Mouse (Mus musculus) brain, embryonic 18.5 days (tissue): ENCODE results near the gene Itga2.

Experiments used
- DNase-seq: peaks from one replicate; pipeline ENCODE4 v3.0.0-alpha.2; 2012; ENCODE audit warnings: low read depth, low spot score

Gene Itga2

DNA sequence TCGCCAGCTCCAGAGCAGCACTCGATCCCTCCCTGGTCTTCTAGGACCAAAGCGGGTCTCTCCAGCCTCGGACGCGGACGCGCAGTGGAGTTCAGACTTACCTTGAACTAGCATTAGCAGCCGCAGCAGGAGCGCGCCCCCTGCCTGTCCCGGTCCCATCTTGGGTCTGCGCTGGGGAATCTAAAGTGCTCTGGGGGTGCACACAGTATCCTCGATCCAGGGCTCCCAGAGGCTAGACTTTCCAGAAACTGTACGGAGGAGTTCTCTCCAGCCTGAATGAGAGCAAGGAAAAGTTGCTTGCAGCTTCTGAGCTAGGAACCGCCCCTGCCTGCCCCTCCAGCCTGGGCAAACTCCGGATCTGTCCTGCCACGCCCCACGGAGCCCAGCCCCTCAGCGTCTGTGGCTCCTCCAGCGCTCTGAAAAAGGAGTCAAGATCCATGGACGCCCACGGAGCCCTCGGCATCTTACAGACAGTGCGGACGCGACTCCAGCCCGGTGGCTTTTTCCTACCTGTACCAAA lies at the start of gene Itga2:
Gene Itga2 (minus strand): TSS at position 326 of the 520 bp plus-strand sequence.
- DNase-seq: no peak

DNA sequence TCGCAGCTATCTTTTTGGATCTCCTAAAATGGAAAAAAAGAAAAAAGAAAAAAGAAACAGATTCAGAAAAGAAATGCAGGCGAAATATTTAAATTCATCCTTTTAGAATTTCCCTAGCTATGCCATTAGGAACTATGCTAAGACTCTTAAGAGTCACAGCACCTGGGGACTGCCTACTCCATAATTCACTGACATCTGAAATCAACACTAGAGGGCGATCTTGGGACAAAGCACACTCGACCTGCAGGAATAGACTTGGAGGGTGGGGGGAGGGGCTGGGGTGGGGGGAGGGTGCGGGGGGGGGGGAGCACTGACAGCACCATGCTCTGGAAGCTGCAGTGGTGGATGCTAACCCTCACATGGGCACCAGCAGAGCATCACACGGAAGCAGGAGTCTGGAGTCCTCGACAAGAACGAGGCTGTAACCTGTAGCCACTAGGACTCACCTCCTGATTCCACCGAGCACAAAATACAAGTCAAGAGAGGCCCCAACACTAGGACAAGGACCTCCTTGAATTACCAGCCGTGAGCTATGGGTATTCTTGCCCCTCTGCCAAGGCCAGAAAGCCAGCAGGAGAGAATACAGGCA lies 49.0 kb upstream of the Itga2 start:
- DNase-seq: no peak

DNA sequence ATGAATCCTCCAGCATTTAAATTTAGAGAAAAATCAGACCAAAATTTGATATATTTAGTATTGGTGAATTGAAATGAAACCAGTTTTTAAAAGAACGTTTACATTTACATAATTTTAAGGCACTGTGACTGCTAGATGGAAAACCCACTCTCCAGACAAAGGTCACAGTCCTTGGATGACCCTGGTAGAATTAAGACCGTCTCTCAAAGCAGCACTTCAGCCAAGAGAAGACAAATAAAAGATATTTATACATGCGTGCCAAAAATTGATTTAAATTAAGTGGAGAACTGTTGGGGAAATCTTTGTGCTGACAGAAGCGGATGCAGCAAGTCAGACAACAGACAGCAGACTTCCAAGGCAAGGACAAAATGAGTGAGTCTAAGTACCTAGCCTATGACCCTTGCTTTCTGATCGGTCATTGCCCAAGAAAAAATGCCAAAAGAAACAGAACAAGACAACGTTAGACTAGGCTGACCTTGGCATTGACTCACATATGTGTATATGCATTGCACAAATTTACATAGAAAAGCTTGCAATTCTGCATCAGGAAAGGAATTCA lies 42.7 kb upstream of the Itga2 start:
- no peak for DNase-seq

DNA sequence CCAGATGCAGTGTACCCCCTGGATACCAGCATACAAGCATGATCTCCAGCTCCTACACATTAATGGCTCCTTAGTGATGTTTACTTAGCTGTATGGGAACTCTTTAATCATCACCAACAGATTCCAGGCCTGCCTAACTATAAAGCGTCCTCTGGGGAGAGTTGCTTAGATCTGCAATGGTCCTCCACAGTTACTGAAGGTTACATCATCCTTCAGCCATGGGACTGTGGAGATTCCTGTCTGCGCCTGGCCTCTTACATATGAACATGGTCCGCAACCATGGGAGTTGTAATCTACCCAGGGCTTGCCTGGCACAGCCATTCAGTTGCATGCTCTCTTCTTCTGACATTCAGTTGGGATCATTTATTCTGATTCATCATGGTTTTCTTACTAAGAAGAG lies 40.0 kb upstream of the Itga2 start:
- no peak for DNase-seq

DNA sequence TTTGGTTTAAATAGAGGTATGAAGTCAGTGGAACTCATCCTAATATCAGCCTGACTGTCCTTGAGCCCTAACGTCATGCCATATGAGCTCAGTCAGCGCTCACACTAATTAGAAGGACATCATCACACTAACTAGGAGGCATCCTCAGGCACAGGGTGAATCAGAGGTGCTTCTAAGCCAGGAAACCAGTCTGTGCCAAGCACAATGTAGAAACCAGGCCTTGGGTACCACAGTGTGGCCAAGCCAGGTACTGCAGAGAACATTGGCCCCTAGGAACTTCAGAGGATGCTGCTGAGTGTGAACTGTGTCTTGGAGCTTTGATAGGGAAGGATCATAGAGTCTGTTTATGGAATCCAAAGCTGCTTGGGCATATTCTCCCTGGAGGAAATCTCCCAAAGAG lies 32.3 kb upstream of the Itga2 start:
- peak; percentile 20 for DNase-seq

DNA sequence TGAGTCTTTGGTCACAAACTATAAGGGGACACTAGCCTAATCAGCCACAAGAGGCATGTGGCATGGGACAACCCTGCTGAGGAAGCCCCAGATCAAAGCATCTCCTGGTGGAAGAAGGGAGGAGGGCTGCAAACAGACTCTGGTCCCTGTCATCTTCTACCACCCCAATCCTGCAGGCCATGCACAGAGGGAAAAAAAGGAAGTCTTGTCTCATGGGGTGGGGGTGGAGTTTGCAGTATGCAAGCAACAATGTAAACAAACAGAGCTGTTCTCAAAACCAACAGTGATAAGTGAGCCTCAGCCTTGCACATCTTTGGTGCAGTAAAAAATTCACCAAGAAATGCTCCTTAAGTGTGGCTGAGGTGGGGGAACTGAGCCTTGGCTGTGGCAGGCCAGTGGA lies 22.6 kb upstream of the Itga2 start:
- no peak for DNase-seq

DNA sequence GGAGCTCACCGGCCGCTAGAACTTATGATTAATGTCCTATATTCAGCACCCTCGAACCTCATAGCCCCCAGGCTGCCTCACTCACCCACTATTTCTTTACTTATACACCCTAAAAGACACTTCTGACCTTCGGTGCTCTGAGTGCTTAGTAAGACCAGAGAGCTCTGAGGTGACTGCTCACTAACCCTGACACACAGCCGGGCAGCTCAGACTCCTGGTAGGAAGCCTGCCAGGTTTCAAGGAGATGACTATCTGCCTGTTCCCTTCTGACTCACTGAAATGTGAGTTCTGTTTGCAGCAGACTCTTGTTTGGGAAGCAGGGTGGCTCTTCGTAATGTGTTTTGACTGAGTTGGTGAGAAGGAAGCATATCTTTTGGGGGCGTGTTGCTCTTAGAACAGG lies 1.6 kb upstream of the Itga2 start:
- DNase-seq: no peak

DNA sequence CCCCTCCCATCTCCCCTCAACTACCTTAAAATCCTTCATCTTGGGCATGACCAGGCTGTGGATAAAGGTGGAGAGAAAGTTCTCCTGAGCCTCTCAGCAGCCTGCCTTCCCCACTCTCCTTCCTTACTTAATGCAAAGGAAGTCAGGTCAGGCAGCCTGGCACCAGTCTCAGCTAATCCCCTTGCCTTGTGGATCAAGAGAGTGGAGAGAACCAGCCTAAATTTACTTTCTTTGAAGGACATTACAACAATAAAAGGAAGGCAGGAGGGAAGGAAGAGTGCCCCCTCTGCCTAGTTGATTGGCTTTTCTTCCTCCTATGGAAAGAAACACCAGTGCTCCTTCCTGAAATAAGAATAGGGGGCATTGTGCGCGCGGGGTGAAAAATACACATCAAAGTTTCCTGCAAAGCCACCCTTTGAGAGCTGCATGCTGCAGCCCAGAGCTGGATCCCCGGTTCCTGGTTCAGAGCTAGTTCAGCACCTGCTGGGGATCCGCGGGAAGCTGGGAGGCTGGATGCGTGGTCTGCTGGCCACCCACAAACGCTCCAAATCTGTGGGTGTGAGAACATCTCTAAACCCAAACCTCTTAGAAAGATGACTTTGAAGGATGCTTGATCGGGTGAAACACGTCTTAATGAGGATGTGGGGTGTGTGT lies 777 bp downstream of the Itga2 start:
- no peak for DNase-seq

DNA sequence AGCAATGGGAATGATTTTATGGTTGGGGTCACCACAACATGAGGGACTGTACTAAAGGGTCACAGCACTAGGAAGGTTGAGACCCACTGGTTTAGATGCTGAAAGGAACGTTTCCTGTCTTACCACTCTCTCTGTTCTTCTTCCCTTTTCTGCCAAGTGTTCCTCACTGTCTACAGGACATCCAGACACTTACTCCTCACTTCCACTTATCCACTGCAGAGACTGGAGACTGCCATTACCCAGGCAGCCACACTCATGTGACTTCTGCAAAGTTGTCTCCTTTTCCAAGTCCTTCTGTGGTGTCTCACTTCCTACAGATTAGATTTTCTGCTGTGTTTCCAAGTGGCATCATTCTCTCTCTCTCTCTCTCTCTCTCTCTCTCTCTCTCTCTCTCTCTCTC lies 7.1 kb downstream of the Itga2 start:
- no peak for DNase-seq

DNA sequence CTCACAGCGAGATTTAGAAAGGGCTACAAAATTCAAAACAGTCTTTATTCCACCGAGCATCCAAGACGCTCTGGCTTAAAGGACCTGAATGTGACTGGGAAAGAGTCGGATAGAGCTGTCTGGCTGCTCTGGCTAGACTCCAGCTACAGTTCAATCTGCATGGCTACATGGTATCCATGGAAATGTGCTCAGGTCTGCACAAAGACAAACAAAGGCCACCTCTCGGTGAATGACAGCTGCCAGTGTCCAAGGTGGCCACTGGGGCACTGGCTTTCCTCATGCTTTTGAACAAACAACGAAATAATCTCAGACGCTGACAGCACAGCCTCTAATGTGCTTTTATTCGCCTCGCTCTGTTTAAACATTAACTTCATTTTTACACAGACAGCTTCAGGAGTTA lies 8.6 kb downstream of the Itga2 start:
- DNase-seq: peak; percentile 18

DNA sequence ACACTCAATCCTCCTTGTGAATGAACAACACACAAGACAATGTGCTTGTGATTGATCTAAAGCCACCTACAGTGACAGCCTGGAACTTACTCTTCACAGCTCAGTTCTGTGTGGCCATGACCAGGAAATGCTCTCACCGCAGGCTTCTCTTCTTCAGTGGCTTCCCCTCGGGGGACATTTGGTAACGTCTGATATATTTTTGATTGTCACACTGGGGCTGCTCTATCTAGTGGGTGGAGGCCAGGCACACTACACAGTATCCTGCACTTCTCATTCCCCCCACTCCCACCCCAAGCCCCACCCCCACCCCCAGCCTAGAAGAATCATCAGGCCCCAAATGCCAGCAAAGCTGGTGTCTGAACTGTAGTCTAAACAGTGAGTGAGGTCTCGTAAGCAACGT lies 16.1 kb downstream of the Itga2 start:
- DNase-seq: no peak

DNA sequence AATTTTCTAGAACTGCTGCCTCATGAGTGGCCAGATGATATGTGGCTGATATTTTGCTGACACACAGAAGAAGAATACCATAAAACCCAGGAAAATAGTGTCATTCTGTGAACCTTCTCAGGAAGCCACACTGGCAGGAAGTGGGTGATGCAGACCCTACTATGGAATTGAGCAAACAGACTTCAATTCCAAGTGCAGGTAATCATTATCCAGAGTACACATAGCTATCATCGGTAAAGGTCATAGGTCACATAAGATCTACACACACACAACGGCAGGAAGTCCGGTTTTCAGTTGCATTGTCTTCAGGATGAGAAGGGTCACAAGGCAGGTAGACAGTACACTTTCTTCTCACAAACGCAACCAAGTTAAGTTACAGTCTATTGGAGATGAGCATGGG lies 16.9 kb downstream of the Itga2 start:
- DNase-seq: no peak

DNA sequence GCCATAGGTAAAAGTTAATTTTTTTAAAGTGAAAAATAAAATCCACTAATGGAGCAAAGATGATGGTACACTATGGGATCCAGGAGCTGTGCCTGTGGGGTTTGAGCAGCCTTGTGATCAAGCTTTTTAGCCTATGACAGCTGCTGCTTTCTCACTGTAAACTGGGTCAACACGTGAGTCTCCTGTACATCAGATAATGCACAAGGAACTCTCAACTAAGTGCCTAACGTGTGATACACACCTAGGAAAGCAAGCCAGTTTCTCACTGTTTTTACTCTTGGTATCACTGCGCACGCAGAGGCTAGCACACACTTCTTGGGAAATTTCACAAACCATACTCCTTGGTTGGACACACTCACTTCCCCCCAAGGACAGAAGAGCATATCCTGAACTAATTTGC lies 17.3 kb downstream of the Itga2 start:
- DNase-seq: no peak

DNA sequence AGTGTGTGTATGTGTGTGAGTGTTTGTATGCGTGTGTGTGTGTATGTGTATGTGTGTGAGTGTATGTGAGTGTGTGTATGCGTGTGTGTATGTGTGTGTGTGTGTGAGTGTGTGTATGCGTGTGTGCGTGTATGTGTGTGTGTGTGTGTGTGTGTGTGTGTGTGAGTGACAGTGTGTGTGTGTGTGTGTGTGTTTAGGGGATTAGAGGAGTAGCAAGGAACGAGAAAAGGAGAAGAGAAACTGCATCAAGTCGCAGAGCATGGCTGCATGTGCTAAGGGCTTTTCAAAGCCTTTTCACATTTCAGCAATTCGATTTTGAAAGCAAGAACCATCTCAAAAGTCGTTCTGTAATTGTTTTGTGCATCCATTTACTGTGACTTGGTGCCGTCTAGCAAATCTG lies 21.3 kb downstream of the Itga2 start:
- DNase-seq: no peak

DNA sequence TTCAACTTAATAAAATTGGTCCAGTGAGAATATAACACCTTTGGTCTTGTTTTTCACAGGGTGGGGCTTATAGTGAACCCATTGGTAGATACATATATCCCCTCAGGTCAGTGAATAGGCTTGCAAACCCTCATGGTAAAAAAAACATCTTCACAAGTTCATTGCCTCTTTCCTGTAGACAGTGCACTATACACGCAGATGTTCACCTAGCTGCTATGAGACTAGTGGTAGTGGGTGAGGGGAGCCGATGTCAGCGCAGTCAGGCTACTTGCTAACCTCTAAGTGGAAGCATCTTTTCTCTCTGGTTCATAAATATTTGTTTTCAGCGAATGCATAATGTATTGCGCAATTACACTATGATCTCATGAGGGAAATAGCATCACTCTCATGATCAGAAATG lies 22.4 kb downstream of the Itga2 start:
- DNase-seq: no peak

DNA sequence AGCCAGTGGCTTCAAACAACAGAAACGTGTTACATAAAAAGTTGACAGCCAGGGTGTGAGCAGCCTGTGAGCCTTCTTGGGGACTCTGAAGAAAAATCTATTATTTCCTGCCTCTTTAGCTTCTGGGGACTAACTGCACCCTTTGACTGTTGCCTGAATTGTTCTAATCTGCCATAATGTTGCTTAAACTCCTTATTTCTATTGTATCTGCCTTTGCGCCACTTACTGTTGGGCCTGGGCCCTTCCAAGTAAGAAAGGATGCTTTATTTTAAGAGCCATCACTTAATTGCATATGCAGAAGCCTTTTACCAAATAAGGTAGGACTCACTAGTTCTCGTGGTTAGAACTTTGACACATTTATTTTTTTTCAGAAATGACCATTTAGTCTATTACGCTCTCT lies 24.0 kb downstream of the Itga2 start:
- no peak for DNase-seq

DNA sequence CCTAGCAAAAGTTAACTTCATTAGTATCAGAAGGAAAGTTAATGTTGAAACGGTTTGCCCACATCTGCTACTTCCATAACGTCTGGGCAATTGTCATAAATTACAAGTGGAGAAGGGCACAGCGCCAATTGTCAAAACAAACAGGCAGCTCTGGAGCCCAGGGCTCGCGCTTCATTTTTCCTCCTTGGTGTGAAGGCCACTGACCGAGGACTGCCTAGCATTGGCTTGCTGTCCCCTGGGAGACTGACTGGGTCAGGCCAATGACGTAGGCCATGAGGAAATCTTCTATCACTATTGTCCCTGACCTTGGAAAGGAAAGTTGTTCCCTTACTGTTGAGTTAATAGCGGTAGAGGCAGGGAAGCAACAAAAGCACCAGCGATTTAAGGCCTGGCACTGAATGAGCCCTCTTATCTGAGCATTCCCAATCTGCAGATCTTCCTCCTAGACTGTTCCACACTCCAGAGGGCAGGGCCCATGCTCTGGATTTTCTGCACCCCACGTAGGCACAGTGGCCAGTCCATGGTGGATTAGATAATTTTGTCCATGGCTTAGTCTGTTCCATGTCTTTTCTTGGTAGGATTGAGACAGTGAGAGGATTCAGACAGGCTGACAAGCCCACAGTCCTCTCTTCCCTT lies 35.0 kb downstream of the Itga2 start:
- no peak for DNase-seq

DNA sequence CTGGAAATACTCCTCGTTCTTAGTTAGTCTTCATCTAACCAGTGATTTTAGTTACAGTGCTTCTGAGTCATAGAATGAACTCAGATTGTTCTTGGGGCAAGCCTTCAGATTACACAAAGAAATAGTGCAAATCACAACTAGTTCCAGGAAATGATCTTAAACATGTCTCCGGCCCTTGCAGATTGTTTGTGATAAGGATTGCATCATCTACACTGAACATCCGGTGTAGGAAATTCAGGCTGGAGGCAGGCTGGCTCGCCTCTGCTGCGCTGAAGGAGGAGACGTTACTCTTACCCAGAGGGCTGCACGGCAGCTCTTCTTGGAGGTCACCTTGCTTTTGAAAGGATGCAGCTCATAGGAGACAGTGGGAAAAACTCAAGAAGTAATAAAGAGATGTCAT lies 36.0 kb downstream of the Itga2 start:
- no peak for DNase-seq

DNA sequence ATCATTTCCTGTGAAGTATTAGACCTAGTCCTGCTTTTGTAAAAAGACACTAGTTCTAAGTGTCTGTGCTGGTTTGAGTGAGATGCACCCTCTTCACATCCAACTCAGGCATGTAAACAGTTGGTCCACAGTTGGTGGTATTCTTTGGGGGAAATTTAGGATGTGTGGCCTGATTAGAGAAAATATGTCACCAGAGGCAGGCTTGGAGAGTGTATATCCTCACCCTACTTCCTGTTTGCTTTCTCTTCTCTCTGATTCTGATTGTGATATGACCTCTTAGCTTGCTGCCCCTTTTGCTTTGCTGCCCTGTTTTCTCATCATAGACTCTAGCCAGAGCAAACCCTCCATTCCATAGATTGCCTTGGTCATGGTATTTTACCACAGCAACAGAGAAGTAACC lies 37.2 kb downstream of the Itga2 start:
- DNase-seq: no peak

DNA sequence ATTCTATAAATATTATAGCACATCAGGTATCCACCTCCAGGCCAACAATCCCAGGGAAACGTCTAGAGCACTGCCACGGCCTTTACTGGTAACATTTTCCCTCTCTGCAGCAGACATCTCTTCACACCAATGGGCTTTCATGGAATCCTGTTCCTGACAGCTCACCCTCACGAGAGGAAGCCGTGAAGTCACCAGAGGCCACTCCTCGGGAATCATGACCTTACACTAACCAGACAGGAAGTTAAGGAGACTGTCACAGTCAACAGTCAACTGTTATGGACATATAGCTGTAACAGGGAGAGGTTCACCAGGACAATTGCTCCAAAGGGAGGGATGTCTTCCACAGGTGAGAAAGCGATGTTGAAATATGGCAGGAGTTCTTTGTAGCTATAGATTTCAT lies 40.2 kb downstream of the Itga2 start:
- no peak for DNase-seq

DNA sequence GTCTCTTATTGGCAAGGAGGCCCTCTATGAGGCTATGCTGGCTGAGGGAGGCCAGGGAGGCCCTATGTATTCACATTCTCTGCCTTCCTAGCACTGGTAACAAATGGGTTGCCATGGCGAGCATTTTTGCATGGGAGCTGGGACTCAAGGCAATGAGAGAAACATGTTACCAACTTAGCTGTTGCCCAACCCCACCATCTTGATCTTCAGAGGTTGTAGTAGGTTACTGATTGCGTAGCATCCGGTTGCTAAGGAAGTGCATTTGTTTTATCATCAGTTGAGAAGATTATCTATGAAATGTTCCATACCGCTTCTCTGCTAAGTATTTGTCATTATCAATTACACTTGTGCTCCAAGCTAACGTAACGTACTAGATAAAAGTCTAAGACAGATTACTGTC lies 44.2 kb downstream of the Itga2 start:
- DNase-seq: no peak

DNA sequence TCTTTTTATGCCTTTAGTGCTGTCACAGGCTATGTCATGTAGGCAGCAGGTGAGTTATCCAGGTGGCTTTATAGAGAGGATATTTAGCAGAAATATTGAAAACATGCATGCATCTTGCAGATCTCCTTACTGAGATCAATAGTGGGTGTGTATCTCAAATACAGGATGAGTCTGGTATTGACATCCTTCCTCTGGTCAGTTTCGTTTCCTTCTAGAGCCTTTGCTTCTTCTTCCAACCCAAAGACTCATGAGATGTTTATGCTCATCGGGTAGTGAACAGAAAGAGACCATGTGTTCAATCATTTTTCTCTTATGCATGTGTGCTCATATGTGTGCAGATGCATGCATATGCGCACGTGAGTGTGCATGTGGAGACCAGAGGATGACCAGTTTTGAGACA lies 44.6 kb downstream of the Itga2 start:
- no peak for DNase-seq

DNA sequence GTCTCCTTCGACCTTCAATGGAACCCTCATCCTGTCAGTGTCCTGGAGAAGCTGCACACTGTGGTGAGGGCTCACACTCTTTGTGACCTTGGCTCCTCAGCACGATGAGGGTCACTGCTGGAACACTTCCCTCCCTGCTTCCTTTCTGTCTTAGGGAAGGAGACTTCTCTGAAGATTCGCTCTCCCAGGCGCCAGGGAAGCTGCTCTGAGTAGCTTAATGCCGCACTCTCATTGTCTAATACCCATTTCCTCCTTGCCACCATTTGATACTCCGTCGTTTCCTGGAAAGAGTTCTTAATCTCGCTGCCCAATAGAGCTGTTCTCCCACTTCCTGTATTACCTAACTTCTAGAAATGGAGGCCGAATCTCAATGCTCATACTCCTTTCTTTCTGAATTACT lies 46.7 kb downstream of the Itga2 start:
- DNase-seq: no peak
